Mouse (Mus musculus) cerebellum, adult 8-10 months (tissue): ENCODE data around the gene Adm.
"Not testable (repeated sequence)": the region's sequence is repeated elsewhere in the genome, so short reads cannot be mapped to it uniquely, and the experiment has no call there.

Experiments used
- DNase-seq: peaks from one replicate; pipeline ENCODE4 v3.0.0; 2022

Gene Adm

GRCm38 (mm10) chr7:110627486-110628272 is at the start of gene Adm:
Gene Adm, plus strand, starts transcription at chr7:110627661.
- peak; percentile 43 for DNase-seq

- DNase-seq: no peak
These were observed 43.8 kb upstream of the Adm start for GRCm38 (mm10) chr7:110583705-110584104.

GRCm38 (mm10) chr7:110584159-110584558 is 43.3 kb upstream of the Adm start:
- DNase-seq: no peak

- no peak for DNase-seq
These were observed 42.2 kb upstream of the Adm start for GRCm38 (mm10) chr7:110585250-110585649.

GRCm38 (mm10) chr7:110587721-110588120 is 39.7 kb upstream of the Adm start:
- no peak for DNase-seq

GRCm38 (mm10) chr7:110593991-110594390 is 33.5 kb upstream of the Adm start:
- DNase-seq: not testable (repeated sequence)

- no peak for DNase-seq
These were observed 30.3 kb upstream of the Adm start for GRCm38 (mm10) chr7:110597141-110597540.

GRCm38 (mm10) chr7:110605476-110605875 is 22.0 kb upstream of the Adm start:
- no peak for DNase-seq

- no peak for DNase-seq
These were observed 20.6 kb upstream of the Adm start for GRCm38 (mm10) chr7:110606906-110607305.

- DNase-seq: no peak
These were observed 13.9 kb upstream of the Adm start for GRCm38 (mm10) chr7:110613381-110614132.

GRCm38 (mm10) chr7:110614133-110615063 is 13.1 kb upstream of the Adm start, which contains the start of gene Sbf2:
Gene Sbf2, minus strand, starts transcription at chr7:110614922.
- DNase-seq: peak; percentile 73

- DNase-seq: peak; percentile 32
These were observed 12.3 kb upstream of the Adm start for GRCm38 (mm10) chr7:110615151-110615631.

GRCm38 (mm10) chr7:110615792-110616191 is 11.7 kb upstream of the Adm start:
- DNase-seq: no peak

- no peak for DNase-seq
These were observed 8.3 kb upstream of the Adm start for GRCm38 (mm10) chr7:110619086-110619611.

GRCm38 (mm10) chr7:110624067-110624466 is 3.4 kb upstream of the Adm start:
- no peak for DNase-seq

- DNase-seq: no peak
These were observed 2.5 kb upstream of the Adm start for GRCm38 (mm10) chr7:110624961-110625360.

GRCm38 (mm10) chr7:110625489-110625888 is 2.0 kb upstream of the Adm start:
- DNase-seq: no peak

- DNase-seq: no peak
These were observed 1.0 kb upstream of the Adm start for GRCm38 (mm10) chr7:110626186-110627098.

- peak; percentile 30 for DNase-seq
These were observed 370 bp upstream of the Adm start for GRCm38 (mm10) chr7:110627099-110627482.

- no peak for DNase-seq
These were observed 776 bp downstream of the Adm start for GRCm38 (mm10) chr7:110628273-110628600.

- peak; percentile 39 for DNase-seq
These were observed 1.3 kb downstream of the Adm start for GRCm38 (mm10) chr7:110628611-110629354.
